Mouse (Mus musculus) MEL (cell line): Measurements from ENCODE around the gene Itga2b.

Experiments
- CTCF ChIP-seq, 3 experiments: IDR thresholded peaks in 2 of 3; conservative IDR thresholded peaks in 1 of 3; 2 replicates each; pipeline ENCODE4 v1.5.1; 2011 to 2012; ENCODE audit warnings: low read length in 3 of 3, low read depth in 2 of 3, mild to moderate bottlenecking in 2 of 3, improper control_type of control experiment in 1 of 3, inconsistent platforms in 1 of 3, mixed read lengths in 1 of 3, moderate library complexity in 1 of 3; ENCODE audit not compliant: control insufficient read depth in 1 of 3, insufficient read depth in 1 of 3, poor library complexity in 1 of 3, severe bottlenecking in 1 of 3
- GABPA ChIP-seq: IDR thresholded peaks from 2 replicates; pipeline ENCODE4 v1.6.1; 2012; ENCODE audit warnings: low read depth, mild to moderate bottlenecking, inconsistent platforms, low read length, improper control_type of control experiment, moderate library complexity
- GATA1 ChIP-seq: IDR thresholded peaks from 2 replicates; pipeline ENCODE4 v1.6.1; 2011; ENCODE audit warnings: low read depth, low read length, improper control_type of control experiment
- POLR2A ChIP-seq, 2 experiments: IDR thresholded peaks; 2 replicates each; pipeline ENCODE4 v1.6.1; 2011 to 2012; ENCODE audit warnings: low read length in 2 of 2, mild to moderate bottlenecking in 2 of 2, control low read depth in 1 of 2, improper control_type of control experiment in 1 of 2, low read depth in 1 of 2, moderate library complexity in 1 of 2; ENCODE audit not compliant: control insufficient read depth in 1 of 2, insufficient read depth in 1 of 2, poor library complexity in 1 of 2

DNA sequence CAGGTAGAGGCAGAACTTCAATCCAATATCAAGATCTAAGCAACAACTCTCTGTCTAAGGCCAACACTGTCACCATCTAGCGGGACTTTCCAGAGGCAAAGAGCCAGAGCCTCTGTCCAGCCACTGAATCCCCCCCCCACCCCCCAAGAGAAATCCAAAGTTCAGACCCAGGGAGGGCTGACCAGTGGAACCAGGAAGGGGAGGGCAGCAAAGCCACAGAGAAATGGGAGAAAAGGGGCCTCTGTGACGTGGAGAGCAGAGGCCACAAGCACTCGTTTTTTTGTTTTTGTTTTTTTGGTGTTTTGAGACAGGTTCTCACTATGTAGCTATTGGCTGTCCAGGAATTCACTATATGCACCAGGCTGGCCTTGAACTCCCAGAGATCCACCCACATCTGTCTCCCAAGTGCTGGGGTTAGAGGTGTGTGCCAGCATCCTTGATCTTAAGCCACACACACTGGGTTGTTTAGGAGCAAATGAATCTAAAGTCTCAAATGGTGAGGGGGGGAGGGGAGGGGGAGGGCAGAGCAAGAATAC, 60.1 kb downstream of the Itga2b start:
- TF ChIP-seq CTCF (IDR thresholded peaks at IDR 0.05 in 2 of 3, conservative IDR thresholded peaks at IDR 0.05 in 1 of 3; ENCODE audit: control insufficient read depth in 1 of 3, insufficient read depth in 1 of 3, low read depth in 2 of 3, low read length in 3 of 3, poor library complexity in 1 of 3, severe bottlenecking in 1 of 3): no peak
- TF ChIP-seq POLR2A (IDR thresholded peaks at IDR 0.05; ENCODE audit: control insufficient read depth in 1 of 2, insufficient read depth in 1 of 2, low read depth in 1 of 2, low read length in 2 of 2, poor library complexity in 1 of 2): no peak
- no peak for TF ChIP-seq GATA1
- no peak for TF ChIP-seq GABPA
